Mouse (Mus musculus) embryonic facial prominence, embryonic 10.5 days (tissue): ENCODE measurements around the gene Dlst. TPM values are rescaled to one million over a fixed set of nuclear protein-coding genes. Genes with fewer than 3 reads are reported as not detected.

Experiments
- DNase-seq: peaks from one replicate; pipeline ENCODE4 v3.0.0-alpha.2; 2017; ENCODE audit warnings: low spot score
- H3K27ac ChIP-seq: fragments of 300-500 bp; sonication (generic); replicated peaks from 2 replicates; pipeline ENCODE4 v1.5.1; 2016; ENCODE audit warnings: mild to moderate bottlenecking
- H3K27me3 ChIP-seq: fragments of 300-500 bp; sonication (generic); replicated peaks from 2 replicates; pipeline ENCODE4 v1.6.1; 2016; ENCODE audit warnings: low read depth, mild to moderate bottlenecking; ENCODE audit not compliant: poor library complexity, severe bottlenecking
- H3K36me3 ChIP-seq: fragments of 300-500 bp; sonication (generic); replicated peaks from 2 replicates; pipeline ENCODE4 v1.6.1; 2016; ENCODE audit warnings: mild to moderate bottlenecking, moderate library complexity
- H3K4me1 ChIP-seq: fragments of 300-500 bp; sonication (generic); 2 replicates; pipeline ENCODE4 v1.6.1; 2016
- H3K4me3 ChIP-seq: fragments of 300-500 bp; sonication (generic); 2 replicates; pipeline ENCODE4 v1.5.1; 2016; ENCODE audit warnings: mild to moderate bottlenecking, moderate library complexity
- H3K9me3 ChIP-seq: fragments of 300-500 bp; sonication (generic); 2 replicates; pipeline ENCODE4 v1.6.1; 2016; ENCODE audit warnings: mild to moderate bottlenecking
- WGBS: fragments of 180-500 bp; shearing (Covaris S2); methylation state at CpG from one replicate; pipeline ENCODE4 v1.1.7; 2016; 5-methylcytosine and 5-hydroxymethylcytosine counted together
- polyA plus RNA-seq: library from polyadenylated mRNA; unstranded; fragments of >200 nt; fragmentation: Nextera tagmentation; extraction: Ambion mirVana; gene quantifications from 2 replicates; pipeline ENCODE4 v1.2.1, GENCODE M21; 2016

Dlst gene
- polyA plus RNA-seq, 1 experiment from 2014 or later: 106 TPM

DNA sequence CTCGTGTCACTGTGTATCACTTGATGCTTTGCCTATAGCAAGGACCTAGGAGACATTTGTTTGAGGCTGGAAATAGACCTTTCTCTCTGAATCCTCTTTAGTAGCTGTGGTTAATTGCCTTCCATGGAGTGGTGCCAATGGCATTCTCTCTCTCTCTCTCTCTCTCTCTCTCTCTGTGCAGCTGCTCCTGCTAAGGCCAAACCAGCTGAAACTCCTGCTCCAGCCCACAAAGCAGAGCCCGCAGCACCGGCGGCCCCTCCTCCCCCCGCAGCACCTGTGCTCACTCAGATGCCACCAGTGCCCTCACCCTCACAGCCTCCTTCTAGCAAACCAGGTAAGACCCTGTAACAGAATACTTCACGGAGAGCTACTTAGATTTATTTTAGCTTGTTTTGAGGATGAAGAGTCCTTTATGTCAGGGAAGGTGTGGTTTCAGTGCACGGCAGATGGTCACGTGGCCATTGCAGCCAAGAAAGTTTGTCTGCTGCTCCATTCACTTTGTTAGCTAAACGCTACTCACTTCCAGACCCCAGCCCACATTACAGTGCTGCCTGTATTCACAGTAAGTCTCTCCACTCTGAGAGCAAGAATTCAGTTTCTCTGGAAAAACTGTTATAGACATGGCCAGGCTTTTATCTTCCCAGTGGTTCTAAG, 11.3 kb downstream of the Dlst start:
- H3K4me3 ChIP-seq: no peak overlapping the region
- no peak for DNase-seq
- H3K36me3 ChIP-seq: peaks cover 100% of the 10 kb centered on the region
- no peaks in the 10 kb centered on the region for H3K27me3 ChIP-seq
- H3K27ac ChIP-seq: no peak overlapping the region
- no peaks in the 10 kb centered on the region for H3K4me1 ChIP-seq
- WGBS: 94% methylated on average over 9 of the region's 9 CpGs
- no peaks in the 10 kb centered on the region for H3K9me3 ChIP-seq

DNA sequence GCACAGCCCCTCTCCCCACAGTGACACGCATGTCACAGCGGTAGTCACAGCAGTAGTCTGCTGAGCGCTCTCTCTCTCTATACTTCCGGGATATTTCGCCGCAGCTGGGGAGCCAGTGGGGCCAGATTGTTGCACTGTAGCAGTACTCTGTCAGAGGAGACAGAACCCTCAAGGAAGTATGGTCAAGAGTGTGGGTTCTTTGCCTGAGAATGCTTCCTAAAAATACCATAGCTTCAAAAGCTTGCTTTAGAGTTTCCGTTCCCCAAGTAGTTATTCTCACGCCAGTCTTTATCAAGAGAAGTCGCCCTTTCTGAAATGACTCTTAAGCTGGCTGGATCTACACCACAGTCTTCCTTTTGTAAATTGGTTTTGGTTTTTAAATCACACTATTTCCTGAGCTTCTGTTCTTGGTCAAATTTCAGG, 12.5 kb downstream of the Dlst start:
- H3K27ac ChIP-seq: no peak overlapping the region
- no peak for DNase-seq
- peaks cover 100% of the 10 kb centered on the region for H3K36me3 ChIP-seq
- no peak overlapping the region for H3K4me3 ChIP-seq
- WGBS: 96% methylated on average over 9 of the region's 9 CpGs
- H3K27me3 ChIP-seq: no peaks in the 10 kb centered on the region
- no peaks in the 10 kb centered on the region for H3K9me3 ChIP-seq
- H3K4me1 ChIP-seq: no peaks in the 10 kb centered on the region

DNA sequence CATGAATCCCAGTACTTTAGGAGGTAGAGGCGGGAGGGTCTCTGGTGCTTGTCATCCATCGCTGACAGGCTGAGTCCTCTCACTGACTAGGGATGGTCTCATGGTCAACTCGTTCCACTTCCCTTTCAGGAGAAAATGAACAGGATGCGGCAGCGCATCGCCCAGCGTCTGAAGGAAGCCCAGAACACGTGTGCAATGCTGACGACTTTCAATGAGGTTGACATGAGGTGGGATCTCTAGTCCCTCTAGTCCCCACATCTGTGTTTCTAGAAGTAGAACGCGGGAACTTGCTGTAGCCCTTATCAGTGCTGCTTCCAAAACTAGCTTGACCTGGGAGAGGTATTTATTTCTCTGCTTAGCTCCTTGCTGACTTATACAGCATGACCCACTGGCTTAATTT, 13.0 kb downstream of the Dlst start:
- H3K4me3 ChIP-seq: no peak overlapping the region
- no peak for DNase-seq
- H3K4me1 ChIP-seq: no peaks in the 10 kb centered on the region
- no peaks in the 10 kb centered on the region for H3K9me3 ChIP-seq
- WGBS: 93% methylated on average over 11 of the region's 11 CpGs
- no peak overlapping the region for H3K27ac ChIP-seq
- peaks cover 100% of the 10 kb centered on the region for H3K36me3 ChIP-seq
- H3K27me3 ChIP-seq: no peaks in the 10 kb centered on the region

DNA sequence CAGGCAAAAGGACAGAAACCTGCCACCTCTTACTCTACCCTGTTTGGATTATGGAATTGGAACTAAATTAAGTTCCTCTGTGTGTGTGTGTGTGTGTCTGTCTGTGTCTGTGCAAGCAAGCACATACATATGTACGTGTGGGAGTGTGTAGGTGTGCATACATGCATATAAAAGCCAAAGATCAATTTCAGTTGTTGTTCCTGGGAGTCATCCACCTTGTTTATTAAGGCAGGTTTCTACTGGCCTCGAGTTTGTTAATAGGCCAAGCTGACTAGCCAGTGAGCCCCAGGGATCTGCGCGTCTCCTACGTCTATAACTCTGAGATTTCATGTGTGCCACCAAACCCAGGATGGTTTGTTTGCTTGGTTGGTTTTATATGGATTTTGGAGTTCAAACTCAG, 14.1 kb downstream of the Dlst start:
- H3K27ac ChIP-seq: no peak overlapping the region
- H3K9me3 ChIP-seq: no peaks in the 10 kb centered on the region
- 94% methylated on average over 5 of the region's 5 CpGs for WGBS
- no peaks in the 10 kb centered on the region for H3K4me1 ChIP-seq
- H3K27me3 ChIP-seq: no peaks in the 10 kb centered on the region
- H3K4me3 ChIP-seq: no peak overlapping the region
- no peak for DNase-seq
- peaks cover 100% of the 10 kb centered on the region for H3K36me3 ChIP-seq

DNA sequence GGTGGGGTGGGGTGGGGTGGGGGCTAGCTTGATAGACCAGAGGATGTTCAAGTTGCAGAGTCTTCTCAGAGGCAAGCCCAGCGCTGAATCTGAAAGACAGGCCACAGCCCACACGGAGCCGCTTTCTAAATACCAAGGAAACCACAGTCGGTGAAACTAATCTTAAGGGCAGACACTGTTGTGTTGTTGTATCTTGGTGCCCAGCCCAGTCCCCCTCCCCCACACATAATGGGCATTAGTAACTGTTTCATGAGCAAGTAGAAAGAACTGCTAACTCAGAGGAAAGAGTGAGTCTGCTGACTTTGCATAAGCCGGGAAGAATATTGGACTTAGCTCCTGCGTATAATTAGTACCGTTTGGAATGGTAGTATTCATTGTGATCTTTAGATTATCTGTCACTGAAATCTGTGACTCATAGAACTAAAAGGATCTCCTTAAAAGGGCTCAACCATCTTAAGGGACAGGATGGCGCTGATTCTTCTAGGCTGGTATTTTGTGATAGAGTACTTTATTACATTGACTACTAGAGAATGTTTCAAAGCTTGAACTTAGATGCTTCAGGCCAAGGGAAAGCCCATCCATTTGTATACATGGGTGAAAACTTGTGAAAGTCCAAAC, 16.5 kb downstream of the Dlst start:
- Histone ChIP-seq H3K27me3 (no peaks in the 10 kb centered on the region), H3K4me3 (no peak overlapping the region), H3K9me3 (no peaks in the 10 kb centered on the region), H3K36me3 (peaks cover 97% of the 10 kb centered on the region), H3K27ac (no peak overlapping the region), H3K4me1 (no peaks in the 10 kb centered on the region)
- no peak for DNase-seq
- 91% methylated on average over 8 of the region's 8 CpGs for WGBS

DNA sequence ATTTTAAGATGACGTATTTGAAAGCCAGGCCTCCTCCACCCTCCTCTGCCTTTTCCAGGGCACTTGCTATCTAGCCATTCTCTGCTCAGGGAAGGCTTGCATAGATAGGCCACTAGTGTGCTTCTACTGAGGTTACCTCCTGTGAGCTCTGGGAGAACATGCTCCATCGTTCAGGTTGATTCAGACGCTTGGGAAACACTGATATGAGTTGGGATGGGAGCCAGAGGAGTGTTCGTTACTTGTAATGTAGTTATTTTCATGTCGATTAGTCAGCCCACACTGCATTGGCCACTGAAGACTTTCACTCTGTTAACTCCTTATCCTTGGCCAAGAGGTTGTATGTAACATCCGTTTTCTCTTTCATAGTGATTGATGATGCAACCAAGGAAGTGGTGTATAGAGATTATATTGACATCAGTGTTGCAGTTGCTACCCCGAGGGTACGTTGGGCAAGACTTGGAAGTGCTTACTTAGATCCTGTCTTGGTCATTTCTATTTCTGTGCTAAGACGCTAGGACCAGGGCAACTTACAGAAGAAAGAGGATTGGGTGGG, 18.9 kb downstream of the Dlst start:
- DNase-seq: no peak
- WGBS: 95% methylated on average over 9 of the region's 9 CpGs
- H3K27me3 ChIP-seq: no peaks in the 10 kb centered on the region
- H3K4me1 ChIP-seq: no peaks in the 10 kb centered on the region
- H3K27ac ChIP-seq: no peak overlapping the region
- H3K4me3 ChIP-seq: no peak overlapping the region
- peaks cover 96% of the 10 kb centered on the region for H3K36me3 ChIP-seq
- H3K9me3 ChIP-seq: no peaks in the 10 kb centered on the region

DNA sequence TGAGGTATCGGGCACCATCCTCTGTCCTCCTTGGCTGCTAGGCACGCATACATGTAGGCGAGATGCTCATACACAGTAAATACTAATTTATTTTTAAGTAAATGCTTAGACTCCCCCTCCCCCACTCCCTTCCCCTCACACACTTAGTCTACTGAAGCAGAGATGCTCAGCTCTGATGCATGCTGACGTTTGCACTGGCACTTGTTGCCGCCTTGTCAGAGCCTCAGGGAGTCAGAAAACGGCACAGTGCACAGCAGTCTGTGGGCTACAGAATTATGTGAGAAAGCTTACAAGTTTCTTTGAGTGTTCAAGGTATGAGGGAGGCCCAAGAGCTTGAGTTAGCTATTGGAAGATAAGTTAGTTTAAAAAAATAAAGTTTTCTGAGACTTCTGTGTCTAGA, 20.7 kb downstream of the Dlst start:
- 91% methylated on average over 6 of the region's 6 CpGs for WGBS
- peaks cover 4% of the 10 kb centered on the region; the same call in 1 of the 2 replicates for H3K4me1 ChIP-seq
- DNase-seq: no peak
- H3K9me3 ChIP-seq: no peaks in the 10 kb centered on the region
- no peak overlapping the region for H3K27ac ChIP-seq
- no peak overlapping the region for H3K4me3 ChIP-seq
- peaks cover 95% of the 10 kb centered on the region for H3K36me3 ChIP-seq
- no peaks in the 10 kb centered on the region for H3K27me3 ChIP-seq

DNA sequence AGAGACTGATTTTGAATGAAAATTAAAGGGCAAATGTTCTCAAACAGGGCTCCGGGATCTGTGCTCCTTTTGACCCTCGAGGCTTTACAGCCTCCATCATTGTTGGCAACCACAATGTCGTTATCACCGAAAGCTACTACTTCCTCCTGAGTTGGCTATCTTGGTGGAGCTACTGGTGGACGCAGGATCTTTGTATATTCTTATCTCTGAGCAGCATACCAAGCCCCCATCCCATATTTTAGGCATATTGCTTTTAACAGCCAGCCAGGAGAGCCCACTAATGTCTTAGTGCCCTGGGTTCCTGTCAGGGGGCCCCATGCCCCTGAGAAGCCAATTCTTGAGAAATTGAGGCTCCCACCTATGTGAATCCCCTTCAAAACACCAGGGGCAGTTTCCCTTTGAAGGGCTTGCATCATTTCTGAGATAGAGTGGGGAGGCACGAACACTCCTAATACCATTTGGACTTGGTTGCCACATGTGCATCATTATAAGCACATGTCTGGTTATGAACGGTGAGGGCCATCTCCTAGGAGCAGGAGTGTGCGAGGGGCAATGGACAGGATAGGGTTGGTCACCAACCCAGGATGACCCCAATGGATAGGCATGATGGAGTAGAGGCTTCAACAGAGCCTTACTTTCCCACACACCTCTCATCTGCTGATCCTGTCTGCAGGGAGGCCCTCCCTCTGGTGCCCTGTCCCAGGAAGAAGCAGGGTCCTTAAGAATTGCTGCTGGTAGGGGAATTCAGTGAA, 23.6 kb downstream of the Dlst start:
- H3K27ac ChIP-seq: no peak overlapping the region
- H3K27me3 ChIP-seq: peaks cover 6% of the 10 kb centered on the region; the same call in 1 of the 2 replicates
- WGBS: 89% methylated on average over 8 of the region's 8 CpGs
- no peaks in the 10 kb centered on the region for H3K9me3 ChIP-seq
- no peak overlapping the region for H3K4me3 ChIP-seq
- no peak for DNase-seq
- H3K36me3 ChIP-seq: peaks cover 67% of the 10 kb centered on the region
- peaks cover 6% of the 10 kb centered on the region; the same call in 1 of the 2 replicates for H3K4me1 ChIP-seq

DNA sequence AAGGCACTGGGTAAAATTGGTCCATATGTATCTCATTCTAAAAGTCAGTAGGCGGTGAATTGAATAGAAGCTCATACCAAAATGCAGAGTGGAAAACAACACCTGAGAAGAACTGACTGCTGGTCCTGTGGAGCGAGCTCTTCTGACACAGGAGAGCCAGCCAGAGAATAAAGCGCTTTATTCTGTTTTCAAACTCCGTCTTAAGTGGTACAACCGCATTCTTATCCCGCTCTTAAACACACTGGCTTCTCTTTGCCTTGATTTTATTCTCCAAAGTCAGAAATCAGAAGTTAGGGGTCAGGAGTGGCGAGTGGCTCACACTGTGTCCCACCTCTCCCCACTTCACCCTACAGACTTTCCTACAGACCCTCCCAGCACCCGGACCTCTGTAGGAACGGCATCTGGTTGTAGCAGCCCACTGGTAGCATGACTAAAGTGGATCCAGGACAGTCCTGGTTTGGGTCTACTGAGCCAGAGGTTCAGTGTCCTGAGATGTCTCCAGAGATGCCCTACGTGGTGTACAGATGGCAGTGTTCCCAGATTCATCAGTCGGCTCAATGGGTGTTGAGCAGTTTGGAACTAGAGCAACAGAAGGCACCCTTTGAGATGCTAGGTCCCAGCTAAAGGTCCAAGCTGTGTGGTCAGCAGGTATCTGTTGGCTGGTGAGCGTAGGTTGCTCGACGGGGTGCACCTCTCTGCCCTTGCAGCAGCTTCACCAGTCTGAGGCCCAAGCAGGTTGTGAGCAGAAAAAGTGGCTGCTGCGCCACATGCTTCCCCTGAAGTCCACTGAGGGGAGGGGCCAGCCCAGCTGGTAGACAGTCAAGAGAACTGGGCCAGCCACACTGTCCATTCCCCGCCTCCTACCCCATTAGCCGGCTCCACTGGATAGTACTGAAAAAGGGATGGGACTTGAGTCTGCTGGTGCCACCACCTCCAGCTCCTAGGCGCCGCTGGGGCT, 25.2 kb downstream of the Dlst start:
- Histone ChIP-seq H3K4me1 (peaks cover 9% of the 10 kb centered on the region; the same call in 1 of the 2 replicates), H3K4me3 (no peak overlapping the region), H3K9me3 (no peaks in the 10 kb centered on the region), H3K27ac (no peak overlapping the region), H3K36me3 (peaks cover 51% of the 10 kb centered on the region), H3K27me3 (peaks cover 21% of the 10 kb centered on the region)
- no peak for DNase-seq
- WGBS: 79% methylated on average over 19 of the region's 19 CpGs

DNA sequence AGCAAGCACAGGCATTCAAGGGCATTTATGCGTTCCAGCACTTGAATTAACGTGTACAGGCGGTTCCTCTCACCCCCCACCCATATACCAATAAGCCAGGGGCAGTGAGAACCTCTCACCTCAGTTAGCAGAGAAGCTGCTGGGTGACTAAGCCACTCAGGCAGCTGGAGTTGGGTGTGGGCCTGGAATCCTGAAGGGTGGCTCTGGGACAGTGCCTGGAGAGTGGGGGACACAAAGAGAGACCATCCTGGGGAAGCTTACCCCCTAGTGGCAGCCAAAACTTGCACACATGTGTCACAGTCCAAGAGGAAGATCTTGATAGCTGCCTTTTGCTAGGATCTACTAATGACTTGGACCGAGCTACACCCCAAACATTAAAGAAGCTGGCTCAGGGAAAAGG, 26.0 kb downstream of the Dlst start:
- 83% methylated on average over 4 of the region's 4 CpGs for whole genome bisulfite sequencing
- Histone ChIP-seq H3K9me3 (no peaks in the 10 kb centered on the region), H3K4me3 (no peak overlapping the region), H3K4me1 (peaks cover 9% of the 10 kb centered on the region; the same call in 1 of the 2 replicates), H3K27me3 (peaks cover 26% of the 10 kb centered on the region), H3K27ac (no peak overlapping the region), H3K36me3 (peaks cover 43% of the 10 kb centered on the region)
- DNase-seq: no peak

DNA sequence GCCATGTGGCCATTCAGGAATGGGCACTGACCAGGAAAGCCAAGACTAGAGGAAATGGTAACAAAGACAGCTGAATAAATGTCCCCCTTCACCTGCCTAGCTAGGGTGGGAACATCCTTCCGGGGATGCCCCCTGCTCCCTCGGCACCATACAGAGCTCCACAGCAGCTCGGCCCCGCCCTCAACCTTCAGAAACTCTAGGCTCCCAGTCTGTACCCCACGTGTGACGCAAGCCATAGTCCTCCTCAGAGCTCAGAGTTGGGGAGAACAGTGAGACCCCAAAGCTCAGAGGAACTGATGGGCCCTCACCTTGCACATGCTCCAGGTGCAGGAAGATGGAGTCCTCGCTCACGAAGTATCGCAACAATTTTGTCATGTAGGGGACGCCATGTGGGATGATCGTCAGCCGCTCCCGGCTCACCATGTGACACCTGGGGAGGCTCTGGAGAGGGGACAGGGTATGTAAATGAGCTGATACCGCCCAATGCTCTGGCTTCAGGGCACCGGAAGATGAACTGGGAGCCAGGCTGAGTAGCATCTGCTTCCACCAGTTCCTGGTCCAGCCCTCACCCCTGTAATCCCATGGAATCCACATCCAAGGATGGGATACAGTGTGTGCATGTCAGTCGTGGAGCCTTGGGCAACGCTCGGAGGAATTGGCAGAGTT, 29.5 kb downstream of the Dlst start:
- no peaks in the 10 kb centered on the region for H3K9me3 ChIP-seq
- H3K4me3 ChIP-seq: 0 out of 2 replicates have a peak overlapping the region, but pooled peaks have one; percentile 23
- H3K36me3 ChIP-seq: peaks cover 11% of the 10 kb centered on the region
- peaks cover 26% of the 10 kb centered on the region for H3K27me3 ChIP-seq
- H3K27ac ChIP-seq: no peak overlapping the region
- no peak for DNase-seq
- 47% methylated on average over 18 of the region's 18 CpGs for WGBS
- peaks cover 12% of the 10 kb centered on the region; the same call in 1 of the 2 replicates for H3K4me1 ChIP-seq
